Mouse (Mus musculus) forebrain, embryonic 11.5 days (tissue): ENCODE measurements around the gene Olfr459. TPM values are rescaled to one million over a fixed set of nuclear protein-coding genes. Genes with fewer than 3 reads are reported as not detected.

Experiments used
- polyA plus RNA-seq: library from polyadenylated mRNA; unstranded; fragments of >200 nt; fragmentation: Nextera tagmentation; extraction: Ambion mirVana; gene quantifications from 2 replicates; pipeline ENCODE4 v1.2.1, GENCODE M21; 2014

Gene Olfr459
- polyA plus RNA-seq, 1 experiment from 2014 or later, result not detected

Other genes starting within 250 kb of the Olfr459 start
- gene Ephb6, start 169.7 kb downstream of the Olfr459 start, polyA plus RNA-seq, result 14.4 and 16.2 TPM in 2 replicates
- gene Trpv6, start 138.8 kb downstream of the Olfr459 start, polyA plus RNA-seq, result 0.12 and 0.27 TPM in 2 replicates
- not detected in 2 replicates for gene Trpv5, start 94.4 kb downstream of the Olfr459 start, polyA plus RNA-seq
- gene Llcfc1, start 90.7 kb downstream of the Olfr459 start, polyA plus RNA-seq, result not detected in 2 replicates
- 11.9 and 12.9 TPM in 2 replicates for gene Kel, start 70.8 kb downstream of the Olfr459 start, polyA plus RNA-seq
- gene Pip, start 72.4 kb upstream of the Olfr459 start, polyA plus RNA-seq, result not detected in 2 replicates
- not detected in 2 replicates for gene Sval2, start 77.8 kb upstream of the Olfr459 start, polyA plus RNA-seq
- not detected in 2 replicates for gene Sval1, start 176.5 kb upstream of the Olfr459 start, polyA plus RNA-seq
- not detected in 2 replicates for gene Sval3, start 193.0 kb upstream of the Olfr459 start, polyA plus RNA-seq